Mouse (Mus musculus) thymus, adult 2 months (tissue): Measurements from ENCODE around the gene E2f2. TPM values are rescaled to one million over a fixed set of nuclear protein-coding genes. Genes with fewer than 3 reads are reported as not detected.

Experiments used
- DNase-seq: peaks from one replicate; pipeline ENCODE4 v3.0.0; 2021
- H3K27ac ChIP-seq: fragments of 200-500 bp; 2 replicates; pipeline ENCODE4 v1.5.1; 2012; ENCODE audit warnings: low read length, control low read depth; ENCODE audit not compliant: control insufficient read depth, insufficient read depth
- H3K27me3 ChIP-seq: fragments of 200-500 bp; 2 replicates; pipeline ENCODE4 v1.6.1; 2012; ENCODE audit warnings: mild to moderate bottlenecking, low read length, moderate library complexity, mixed read lengths; ENCODE audit not compliant: control insufficient read depth, insufficient read depth
- H3K36me3 ChIP-seq: fragments of 200-500 bp; 2 replicates; pipeline ENCODE4 v1.6.1; 2012; ENCODE audit warnings: mild to moderate bottlenecking, low read length, moderate library complexity; ENCODE audit not compliant: control insufficient read depth, insufficient read depth
- H3K4me1 ChIP-seq: fragments of 200-500 bp; replicated peaks from 2 replicates; pipeline ENCODE4 v1.6.1; 2012; ENCODE audit warnings: low read length; ENCODE audit not compliant: control insufficient read depth, insufficient read depth
- H3K4me3 ChIP-seq: fragments of 200-500 bp; 2 replicates; pipeline ENCODE4 v1.5.1; 2012; ENCODE audit warnings: mild to moderate bottlenecking, low read length, control low read depth, moderate library complexity; ENCODE audit not compliant: control insufficient read depth, insufficient read depth
- CTCF ChIP-seq: fragments of 200-500 bp; IDR thresholded peaks from 2 replicates; pipeline ENCODE4 v1.5.1; 2012; ENCODE audit warnings: mild to moderate bottlenecking, control low read depth, low read length, moderate library complexity, borderline replicate concordance; ENCODE audit not compliant: control insufficient read depth, poor library complexity, insufficient read depth; ENCODE audit errors: extremely low read depth
- POLR2A ChIP-seq: fragments of 200-500 bp; IDR thresholded peaks from 2 replicates; pipeline ENCODE4 v1.6.1; 2012; ENCODE audit warnings: mild to moderate bottlenecking, low read length, control low read depth, moderate library complexity; ENCODE audit not compliant: control insufficient read depth, poor library complexity, insufficient read depth; ENCODE audit errors: extremely low read depth
- WGBS: fragments of 180-500 bp; shearing (Covaris S2); methylation state at CpG from one replicate; pipeline ENCODE4 v1.1.7; 2018; 5-methylcytosine and 5-hydroxymethylcytosine counted together
- polyA plus RNA-seq: library from polyadenylated mRNA; depleted of rRNA; stranded (reverse); fragments of >200 nt; gene quantifications from 2 replicates; pipeline ENCODE4 v1.2.3, GENCODE M21; 2012; rRNA removed

Gene E2f2
- polyA plus RNA-seq, 1 experiment, result 164 TPM

DNA sequence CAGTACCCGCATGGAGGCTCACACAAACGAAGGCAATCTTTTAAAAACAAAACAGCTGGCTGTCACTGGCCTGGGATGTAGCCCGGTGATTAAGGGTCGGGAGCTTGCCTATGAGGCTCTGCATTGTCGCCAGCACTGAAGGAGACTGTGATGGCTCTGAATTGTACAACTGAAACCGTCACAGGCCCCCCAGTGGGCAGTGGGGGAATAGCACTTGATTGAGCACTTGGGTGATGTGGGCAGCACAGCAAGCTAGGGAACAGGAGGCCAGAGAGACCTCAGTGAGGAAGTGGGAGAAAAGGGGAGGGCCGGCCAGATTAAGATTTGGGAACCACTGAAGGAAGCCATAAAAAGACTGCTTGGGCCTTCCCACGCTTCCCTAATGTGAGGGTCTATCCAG is 67.4 kb downstream of the E2f2 start:
- Histone ChIP-seq H3K36me3 (no peaks in the 10 kb centered on the region), H3K27me3 (peaks cover under 1% of the 10 kb centered on the region; the same call in 1 of the 2 replicates), H3K4me3 (no peak overlapping the region), H3K27ac (no peak overlapping the region), H3K4me1 (no peaks in the 10 kb centered on the region)
- TF ChIP-seq CTCF, result peak; percentile 77; the same call in 1 of the 2 replicates
- TF ChIP-seq POLR2A, result no peak
- 8% methylated on average over 8 of the region's 8 CpGs for WGBS
- peak; percentile 87 for DNase-seq

DNA sequence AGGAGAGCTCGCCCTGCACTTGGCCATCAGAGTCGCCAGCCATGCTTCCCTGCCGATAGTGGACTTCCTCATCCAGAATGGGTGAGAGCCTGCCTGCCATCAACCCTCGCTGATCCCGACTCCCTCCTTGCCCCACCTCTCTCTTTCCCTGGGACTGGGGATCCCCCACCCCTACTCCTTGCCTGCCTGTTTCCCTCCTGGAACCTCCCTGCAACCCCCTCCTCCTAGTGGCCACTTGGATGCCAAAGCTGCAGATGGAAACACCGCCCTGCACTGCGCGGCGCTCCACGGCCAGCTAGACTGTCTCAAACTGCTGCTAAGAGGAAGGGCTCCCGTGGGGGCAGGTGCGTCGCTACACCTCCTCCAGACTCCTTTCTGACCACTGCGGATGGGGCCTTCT is 67.9 kb downstream of the E2f2 start:
- H3K36me3 ChIP-seq, result no peaks in the 10 kb centered on the region
- no peak for TF ChIP-seq CTCF
- TF ChIP-seq POLR2A, result no peak
- H3K27me3 ChIP-seq, result peaks cover 2% of the 10 kb centered on the region; the same call in 1 of the 2 replicates

DNA sequence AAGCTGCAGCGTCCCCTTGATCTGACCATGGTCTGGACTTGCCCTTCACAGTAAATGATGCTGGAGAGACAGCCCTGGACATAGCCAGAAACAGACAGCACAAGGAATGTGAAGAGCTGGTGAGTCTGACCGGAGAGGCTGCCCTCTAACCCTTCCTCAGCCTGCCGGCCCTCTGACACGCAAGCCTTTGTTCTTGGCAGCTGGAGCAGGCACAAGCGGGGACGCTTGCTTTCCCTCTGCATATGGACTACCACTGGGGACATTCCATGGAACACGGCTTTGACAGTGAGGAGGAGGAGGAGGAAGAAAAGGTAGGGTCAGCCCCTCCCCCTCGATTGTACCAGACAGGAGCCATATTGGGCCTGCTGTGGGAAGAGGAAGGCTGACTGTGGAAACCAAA is 68.8 kb downstream of the E2f2 start:
- H3K27ac ChIP-seq, result no peak overlapping the region
- DNase-seq, result no peak
- 91% methylated on average over 8 of the region's 8 CpGs for WGBS
- no peaks in the 10 kb centered on the region for H3K4me1 ChIP-seq
- no peaks in the 10 kb centered on the region for H3K36me3 ChIP-seq
- TF ChIP-seq CTCF (no peak), POLR2A (no peak)
- no peak overlapping the region for H3K4me3 ChIP-seq
- peaks cover 6% of the 10 kb centered on the region for H3K27me3 ChIP-seq

More for the DNA sequence above, 67.9 kb downstream of the E2f2 start:
- Histone ChIP-seq H3K27ac (no peak overlapping the region), H3K4me1 (no peaks in the 10 kb centered on the region), H3K4me3 (no peak overlapping the region)
- 55% methylated on average over 14 of the region's 14 CpGs for WGBS
- no peak for DNase-seq

DNA sequence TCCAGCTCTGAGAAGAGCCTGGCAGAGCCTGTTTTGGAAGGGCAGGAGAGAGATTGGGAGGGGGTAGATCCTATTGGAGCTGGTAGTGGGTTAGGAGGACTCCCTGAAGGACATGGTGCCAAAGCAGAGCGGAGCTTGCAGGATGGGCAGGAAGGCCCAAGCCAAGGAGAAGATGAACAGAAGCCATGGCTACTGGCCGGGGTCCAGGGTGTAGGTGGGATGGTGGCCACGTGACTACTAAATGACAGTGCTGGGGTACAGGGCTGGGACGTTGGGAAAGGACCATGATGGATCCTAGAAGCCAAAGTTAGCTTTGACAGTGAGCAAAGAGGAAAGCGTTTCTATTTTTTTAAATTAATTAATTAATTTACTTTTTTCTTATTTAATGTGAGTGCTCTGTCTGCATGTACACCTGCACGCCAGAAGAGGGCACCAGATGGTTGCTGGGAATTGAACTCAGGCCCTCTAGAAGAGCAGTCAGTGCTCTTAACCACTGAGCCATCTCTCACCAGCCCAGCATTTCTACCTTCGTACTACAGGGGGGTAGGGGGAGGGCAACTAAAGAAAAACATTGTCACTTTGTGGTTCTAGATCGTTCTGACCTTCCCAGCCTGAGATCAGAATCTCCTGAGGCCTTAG is 70.0 kb downstream of the E2f2 start:
- no peak for TF ChIP-seq POLR2A
- TF ChIP-seq CTCF, result no peak
- Histone ChIP-seq H3K4me3 (no peak overlapping the region), H3K36me3 (no peaks in the 10 kb centered on the region), H3K27ac (no peak overlapping the region), H3K27me3 (peaks cover 17% of the 10 kb centered on the region), H3K4me1 (no peaks in the 10 kb centered on the region)
- no peak for DNase-seq
- WGBS, result 46% methylated on average over 8 of the region's 8 CpGs

DNA sequence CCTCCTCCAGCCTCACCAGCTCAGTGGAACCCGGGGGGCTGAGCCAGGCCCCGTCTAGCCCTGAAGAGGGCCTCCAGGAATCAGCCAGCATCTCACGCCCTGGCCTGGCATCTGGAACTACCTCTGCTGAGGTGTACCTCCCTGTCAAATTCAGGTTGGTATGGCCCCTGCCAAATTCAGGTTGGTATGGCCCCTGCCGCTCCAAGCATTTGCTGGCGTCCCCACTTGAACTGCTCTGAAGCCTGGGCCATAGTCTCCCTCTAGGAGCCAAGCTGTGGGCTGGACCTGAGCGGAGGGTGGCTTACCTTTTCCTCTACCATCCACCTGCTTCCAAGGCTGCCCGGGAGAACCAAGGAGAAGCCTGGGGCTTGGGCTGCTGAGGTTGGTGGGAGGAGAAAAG is 70.5 kb downstream of the E2f2 start:
- no peak for DNase-seq
- Histone ChIP-seq H3K36me3 (no peaks in the 10 kb centered on the region), H3K4me3 (no peak overlapping the region), H3K27ac (no peak overlapping the region), H3K4me1 (peaks cover 5% of the 10 kb centered on the region; the same call in 1 of the 2 replicates), H3K27me3 (peaks cover 19% of the 10 kb centered on the region)
- TF ChIP-seq POLR2A (no peak), CTCF (no peak)
- 87% methylated on average over 7 of the region's 7 CpGs for WGBS

DNA sequence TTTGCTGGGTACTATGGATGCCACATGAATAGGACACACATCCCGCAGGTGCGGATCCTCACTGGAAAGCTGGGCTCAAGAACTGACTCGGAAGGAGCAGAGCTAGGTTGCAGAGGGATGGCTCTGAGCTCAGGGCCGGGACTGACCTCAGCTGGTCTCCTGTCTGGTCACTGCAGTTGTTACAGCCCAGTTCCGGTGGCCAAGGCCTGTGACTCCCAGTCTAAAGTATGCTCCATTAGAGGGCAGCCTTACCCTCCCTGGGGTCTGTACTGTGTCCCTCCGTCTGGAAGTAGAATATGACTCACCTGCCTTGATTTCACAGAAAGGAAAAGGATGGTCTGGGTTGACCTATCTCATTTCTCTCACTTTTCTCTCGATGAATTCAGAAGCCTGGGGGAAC is 72.0 kb downstream of the E2f2 start:
- H3K27me3 ChIP-seq, result peaks cover 31% of the 10 kb centered on the region
- no peaks in the 10 kb centered on the region for H3K36me3 ChIP-seq
- H3K4me3 ChIP-seq, result no peak overlapping the region
- no peak for DNase-seq
- no peak for TF ChIP-seq CTCF
- TF ChIP-seq POLR2A, result no peak
- WGBS, result 85% methylated on average over 7 of the region's 7 CpGs
- peaks cover 19% of the 10 kb centered on the region for H3K4me1 ChIP-seq
- H3K27ac ChIP-seq, result no peak overlapping the region

Other genes with a start within 250 kb of the E2f2 start
- gene Hmgcl, start 225.9 kb upstream of the E2f2 start, polyA plus RNA-seq, result 46.4 and 53.1 TPM in 2 replicates
- 37.0 and 38.4 TPM in 2 replicates for gene Gale, start 208.7 kb upstream of the E2f2 start, polyA plus RNA-seq
- gene Lypla2, start 199.8 kb upstream of the E2f2 start, polyA plus RNA-seq, result 214 and 224 TPM in 2 replicates
- 140 and 171 TPM in 2 replicates for gene Pithd1, start 185.1 kb upstream of the E2f2 start, polyA plus RNA-seq
- 18.6 and 20.4 TPM in 2 replicates for gene Eloa, start 150.6 kb upstream of the E2f2 start, polyA plus RNA-seq
- gene Rpl11, start 119.0 kb upstream of the E2f2 start, polyA plus RNA-seq, result 418 and 466 TPM in 2 replicates
- gene Id3, start 28.9 kb upstream of the E2f2 start, polyA plus RNA-seq, result 312 and 357 TPM in 2 replicates
- gene Asap3, start 34.0 kb downstream of the E2f2 start, polyA plus RNA-seq, result 4.1 and 4.4 TPM in 2 replicates
- 0.66 and 1.8 TPM in 2 replicates for gene Tcea3, start 75.3 kb downstream of the E2f2 start, polyA plus RNA-seq
- gene Zfp46, start 112.3 kb downstream of the E2f2 start, polyA plus RNA-seq, result 15.6 and 18.7 TPM in 2 replicates
- 21.0 and 21.5 TPM in 2 replicates for gene Hnrnpr, start 138.5 kb downstream of the E2f2 start, polyA plus RNA-seq